Mouse (Mus musculus) kidney, postnatal 25 days (tissue): ENCODE results near the gene Stxbp4.

Source experiments
- DNase-seq, 2 experiments: peaks; one replicate each; pipeline ENCODE4 v3.0.0; 2021; ENCODE audit warnings: mixed read lengths in 2 of 2

Stxbp4 gene

DNA sequence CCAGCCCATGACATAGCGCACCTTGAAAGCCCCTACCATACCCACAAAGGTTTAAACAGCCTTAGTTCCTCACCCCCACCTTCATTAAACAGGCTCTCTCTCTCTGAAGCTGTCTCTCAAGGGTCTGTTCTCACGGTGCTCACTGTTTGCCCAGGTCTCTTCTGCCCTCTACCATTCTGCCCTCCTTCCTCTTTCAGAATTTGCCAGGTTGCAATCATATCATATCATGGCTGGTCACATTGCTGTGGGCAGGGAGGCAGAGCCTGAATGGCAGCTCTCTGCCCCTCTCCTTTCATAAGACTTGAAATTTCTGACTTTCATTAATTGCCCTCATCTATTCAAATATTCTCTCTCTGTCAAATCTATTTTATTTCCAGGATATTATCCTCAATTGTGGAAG lies 195.4 kb downstream of the Stxbp4 start:
- no peak for DNase-seq

DNA sequence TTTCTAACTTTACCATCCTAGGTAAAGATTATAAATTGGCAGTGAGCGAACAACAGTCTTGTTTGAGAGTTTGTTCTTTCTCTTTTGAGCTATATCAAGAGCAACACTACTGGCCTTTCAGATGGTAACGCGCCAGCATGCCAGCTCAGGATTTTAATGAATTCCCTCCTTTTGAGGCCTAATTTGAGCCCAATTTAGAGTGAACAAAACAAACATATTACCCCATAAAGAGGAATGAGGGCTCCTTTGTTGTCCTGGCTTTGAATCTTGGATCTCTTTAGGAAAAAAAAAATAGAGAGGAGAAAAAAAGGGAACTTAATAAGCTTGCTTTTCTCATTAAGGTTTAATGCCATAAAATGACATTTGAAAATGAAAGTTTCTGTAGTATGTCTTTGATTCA lies 197.0 kb downstream of the Stxbp4 start:
- no peak for DNase-seq

DNA sequence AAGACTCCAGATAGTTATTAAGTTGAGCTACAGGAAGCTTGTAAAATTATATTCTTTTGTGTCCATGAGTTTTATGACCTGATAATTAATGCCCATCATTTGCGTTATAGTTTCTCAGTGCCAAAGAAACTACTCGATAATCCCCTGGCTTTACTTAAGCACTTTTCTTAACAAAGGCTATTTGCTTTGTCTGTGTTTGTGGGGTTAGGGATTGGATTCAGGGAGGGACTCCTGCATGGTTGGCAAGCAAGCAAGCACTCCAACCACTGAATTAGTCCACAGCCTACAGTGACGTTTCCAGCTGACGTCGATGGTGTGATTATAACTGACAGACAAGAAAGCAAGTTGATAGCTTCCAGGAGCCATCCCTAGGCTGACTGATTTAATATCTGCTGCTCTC lies 199.1 kb downstream of the Stxbp4 start:
- DNase-seq: no peak
